Mouse (Mus musculus) v-Abl transformed pro-B cells (cell line): Measurements from ENCODE around the gene Sik3.

Source experiments
- in situ Hi-C, 2 experiments: fragments of 400-800 bp; cut with MboI; formaldehyde crosslinking; loops; one replicate each; pipeline ENCODE4 v1.15.1; 2025; ENCODE audit not compliant: unreplicated experiment in 2 of 2

Sik3 gene

DNA sequence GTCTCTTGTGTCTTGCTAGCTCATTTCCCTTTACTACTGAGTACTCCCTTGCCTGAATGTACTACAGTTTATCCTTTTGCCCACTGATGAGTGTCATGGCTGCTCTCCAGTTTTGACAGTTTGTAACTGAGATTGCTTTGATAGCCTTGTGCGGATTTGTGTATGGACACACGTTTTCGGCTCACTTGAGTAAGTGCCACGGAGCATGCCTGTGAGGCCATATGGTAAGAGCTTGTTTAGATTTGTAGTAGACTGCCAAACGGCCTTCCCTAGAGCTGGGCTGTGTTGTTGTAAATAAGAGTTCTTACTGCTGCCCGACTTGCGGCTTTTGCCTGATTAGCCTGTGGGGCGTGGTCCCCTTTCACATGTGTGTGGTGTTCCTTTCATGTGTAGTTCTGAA is 168.7 kb downstream of the Sik3 start:
- in situ Hi-C loops: no loop called here

DNA sequence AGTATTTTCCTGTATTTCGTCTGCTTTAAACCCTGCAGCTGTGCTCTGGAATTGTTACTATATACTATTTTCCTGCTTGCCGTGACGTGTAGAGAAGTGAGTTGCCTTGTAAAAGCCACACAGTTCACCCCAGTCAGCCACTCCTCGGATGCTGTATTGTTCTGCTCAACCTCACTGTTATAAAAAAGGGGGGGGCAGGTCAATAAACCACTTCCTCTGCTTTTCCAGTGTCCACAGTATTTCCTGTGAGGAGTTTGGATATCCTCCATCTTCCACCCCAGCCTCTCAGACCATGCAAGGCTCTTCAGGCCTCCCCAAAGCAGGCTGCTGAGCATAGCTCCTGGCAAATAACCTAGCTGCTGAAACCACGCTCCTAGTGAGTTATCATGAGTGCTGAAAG is 171.9 kb downstream of the Sik3 start:
- in situ Hi-C loops: no loop called here

DNA sequence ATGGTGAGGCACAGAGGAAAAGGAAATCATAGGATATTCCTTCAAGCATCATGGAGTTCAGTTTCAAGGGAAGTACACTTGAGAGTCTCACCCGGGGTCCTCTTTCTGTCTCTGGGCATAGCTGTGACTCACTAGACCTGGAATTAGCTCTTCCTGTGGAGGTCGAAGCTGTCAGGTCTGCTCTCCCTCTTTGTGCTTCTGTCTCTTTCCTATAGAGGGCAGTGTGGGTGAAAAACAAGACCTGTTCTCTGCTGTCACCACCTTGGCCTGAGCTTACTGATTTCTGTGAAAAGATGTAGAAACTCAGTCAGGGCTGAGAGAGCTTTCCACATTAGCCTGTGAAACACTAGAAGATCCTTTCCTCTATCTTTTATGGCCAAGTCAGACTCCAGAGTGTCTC is 172.6 kb downstream of the Sik3 start:
- in situ Hi-C loops: no loop called here

DNA sequence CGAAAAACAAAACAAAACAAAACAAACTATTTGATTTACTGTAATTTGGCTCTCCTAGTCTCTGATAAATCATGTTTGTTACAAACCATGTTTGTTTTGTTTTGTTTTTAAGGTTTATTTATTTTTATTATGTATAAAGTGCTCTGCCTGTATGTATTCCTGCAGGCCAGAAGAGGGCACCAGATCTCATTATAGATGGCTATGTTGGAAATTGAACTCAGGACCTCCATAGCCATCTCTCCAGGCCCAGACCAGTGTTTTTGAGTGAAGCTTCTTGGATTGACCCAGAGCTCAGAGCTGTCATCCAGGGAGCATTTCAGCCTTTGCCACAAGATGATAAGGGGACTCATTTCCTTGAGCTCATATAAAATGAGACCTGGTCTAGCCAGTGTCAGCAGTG is 173.8 kb downstream of the Sik3 start:
- in situ Hi-C loops: no loop called here

DNA sequence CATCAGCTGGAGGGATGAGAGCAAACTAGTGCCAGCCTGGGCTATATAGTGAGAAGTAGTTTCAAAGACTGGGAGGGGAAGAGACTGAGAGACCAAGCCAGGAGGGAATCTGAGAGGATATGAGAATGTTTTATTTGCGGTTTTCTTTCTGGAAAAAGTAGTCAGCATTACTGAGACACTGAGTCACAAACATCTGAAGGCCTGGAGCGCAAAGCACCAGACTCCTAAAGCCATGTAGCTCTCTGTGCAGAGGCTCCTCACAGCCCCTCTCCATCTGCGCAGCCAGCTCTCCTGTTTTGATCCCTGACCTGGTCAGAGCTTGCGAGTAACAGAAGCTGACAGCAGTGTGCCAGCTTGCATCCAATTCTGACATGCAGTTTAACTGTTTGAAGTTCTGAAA is 175.8 kb downstream of the Sik3 start:
- in situ Hi-C loops: no loop called here

DNA sequence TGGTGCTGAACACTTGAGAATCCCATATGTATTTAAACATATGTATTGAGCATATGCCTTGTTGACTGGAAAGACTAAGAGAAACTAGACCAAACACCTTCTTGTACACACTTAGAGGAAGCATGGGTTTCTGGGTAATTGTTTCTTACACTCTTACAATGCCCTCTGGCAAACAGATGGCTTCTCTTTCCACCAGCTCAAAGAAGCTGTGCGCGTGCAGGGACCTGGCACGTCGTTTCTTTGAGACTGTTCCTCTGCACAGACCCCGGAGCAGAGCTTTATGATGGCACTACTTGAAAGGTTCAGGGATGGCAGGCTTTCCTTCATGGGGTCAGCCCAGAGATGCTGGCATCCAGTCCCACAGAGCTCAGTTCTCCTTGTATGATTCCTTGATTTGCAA is 176.3 kb downstream of the Sik3 start:
- in situ Hi-C loops: no loop called here

DNA sequence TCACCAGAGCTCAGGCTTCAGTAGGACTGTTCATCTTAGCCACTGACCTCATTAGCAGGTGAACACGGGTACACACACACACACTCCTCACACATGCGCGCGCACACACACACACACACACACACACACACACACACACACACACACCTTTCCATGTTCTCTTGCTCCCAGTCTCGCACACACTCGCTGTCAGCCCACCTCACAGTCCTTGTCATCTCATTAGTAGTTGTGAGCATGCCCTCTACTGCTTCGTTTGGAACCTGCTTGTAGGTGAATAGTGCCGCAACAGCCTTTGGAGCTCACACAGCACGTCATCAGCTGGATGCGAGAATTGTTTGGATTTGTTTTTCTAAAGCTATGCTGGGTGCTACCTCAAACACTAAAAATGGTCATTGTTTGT is 176.8 kb downstream of the Sik3 start:
- in situ Hi-C loops: no loop called here

DNA sequence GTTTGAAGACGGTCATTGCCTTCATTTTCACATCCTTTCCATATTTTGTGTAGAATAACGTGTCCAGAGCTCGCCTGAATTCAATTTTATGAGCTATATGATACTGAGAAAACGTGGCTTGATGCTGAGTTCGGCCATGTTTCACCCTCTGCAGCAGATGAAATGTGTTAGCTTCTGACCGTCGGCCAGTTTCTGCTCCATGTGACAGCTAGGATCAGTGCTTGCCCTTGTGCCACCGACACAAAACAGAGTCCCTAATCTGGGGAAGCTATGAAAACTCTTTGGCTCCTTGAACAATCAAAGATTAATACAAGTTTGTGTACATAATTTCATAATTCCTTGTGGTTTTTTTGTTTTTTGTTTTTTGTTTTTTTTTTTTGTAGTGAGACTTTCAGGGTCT is 178.6 kb downstream of the Sik3 start:
- in situ Hi-C loops: loop anchor here (5.0 kb wide), 2 partner anchors 184 to 279 kb away; no protein-coding TSS in a partner anchor

DNA sequence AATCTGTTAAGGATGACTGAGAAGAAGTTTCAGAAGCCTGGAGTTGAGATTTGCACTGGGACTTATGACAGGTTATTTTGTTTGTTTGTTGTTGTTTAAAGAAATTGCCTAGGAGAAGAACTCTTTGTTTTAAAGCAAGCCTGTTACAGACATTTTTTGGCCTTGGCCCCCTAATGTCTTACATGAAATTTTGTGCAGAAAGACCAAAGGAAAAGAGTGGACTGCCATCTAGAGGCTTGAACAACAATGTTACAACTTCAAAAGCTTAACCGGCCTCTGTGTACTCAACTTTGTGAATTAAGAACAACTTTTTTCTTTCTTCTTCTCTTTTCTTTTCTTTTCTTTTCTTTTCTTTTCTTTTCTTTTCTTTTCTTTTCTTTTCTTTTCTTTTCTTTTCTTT is 179.0 kb downstream of the Sik3 start:
- in situ Hi-C loops: loop anchor here (5.0 kb wide), 2 partner anchors 184 to 279 kb away; no protein-coding TSS in a partner anchor

DNA sequence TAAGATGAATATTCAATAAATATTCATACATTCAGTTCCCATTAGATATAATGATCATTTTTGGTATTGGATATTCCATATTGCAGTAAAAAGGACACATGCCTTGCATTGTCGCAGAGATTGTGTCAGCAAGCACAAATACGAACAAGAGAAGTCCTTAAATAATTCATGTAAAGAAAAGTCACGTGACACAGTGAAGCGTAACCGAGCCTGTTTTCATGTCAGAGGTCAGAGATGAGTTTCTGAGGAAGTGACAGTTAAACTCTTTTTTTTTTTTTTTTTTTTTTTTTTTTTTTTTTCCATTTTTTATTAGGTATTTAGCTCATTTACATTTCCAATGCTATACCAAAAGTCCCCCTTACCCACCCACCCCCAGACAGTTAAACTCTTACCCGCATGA is 180.0 kb downstream of the Sik3 start:
- in situ Hi-C loops: loop anchor here (5.0 kb wide), 2 partner anchors 185 to 280 kb away; no protein-coding TSS in a partner anchor

DNA sequence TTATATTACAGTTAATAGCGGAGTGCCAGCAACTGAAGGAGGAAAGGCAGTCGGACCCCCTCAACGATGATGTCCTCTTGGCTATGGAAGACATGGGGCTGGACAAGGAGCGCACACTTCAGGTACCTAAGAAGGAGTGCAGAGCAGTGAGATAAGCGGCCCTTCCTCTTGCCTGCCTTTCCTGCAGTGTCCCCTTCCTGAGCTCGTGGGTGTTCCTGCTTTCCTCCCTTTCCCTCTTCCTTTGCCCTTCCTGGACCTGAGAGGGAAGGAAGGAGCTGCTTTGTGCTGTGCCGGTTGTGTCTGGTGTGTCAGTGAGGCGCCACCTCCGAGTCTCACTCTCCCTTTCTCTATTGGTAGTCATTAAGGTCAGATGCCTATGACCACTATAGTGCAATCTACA is 182.2 kb downstream of the Sik3 start:
- in situ Hi-C loops: loop anchor here (5.0 kb wide), 2 partner anchors 188 to 283 kb away; no protein-coding TSS in a partner anchor

DNA sequence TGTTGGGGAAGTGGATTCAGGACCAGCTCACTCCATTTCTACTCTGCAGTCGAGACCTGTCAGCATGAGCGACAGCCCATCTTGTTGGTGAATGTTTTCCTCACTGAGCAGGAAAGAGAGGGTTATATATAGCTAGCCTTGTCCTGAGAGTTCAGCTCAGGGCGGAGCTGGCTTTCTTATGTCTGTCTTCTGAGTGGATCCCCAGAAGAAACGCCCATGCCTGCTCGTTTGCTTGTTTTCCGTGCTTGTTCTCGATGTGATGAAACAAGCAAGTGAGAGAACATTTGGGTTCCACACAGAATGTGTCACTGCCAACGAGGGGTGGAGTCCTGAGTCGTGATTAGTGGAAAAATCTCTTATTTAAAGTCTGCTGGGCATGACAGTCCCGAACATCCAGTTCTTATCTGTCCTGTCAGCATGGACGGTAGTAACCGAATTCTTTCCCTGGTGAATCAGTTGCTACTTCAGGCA is 184.1 kb downstream of the Sik3 start:
- in situ Hi-C loops: no loop called here

DNA sequence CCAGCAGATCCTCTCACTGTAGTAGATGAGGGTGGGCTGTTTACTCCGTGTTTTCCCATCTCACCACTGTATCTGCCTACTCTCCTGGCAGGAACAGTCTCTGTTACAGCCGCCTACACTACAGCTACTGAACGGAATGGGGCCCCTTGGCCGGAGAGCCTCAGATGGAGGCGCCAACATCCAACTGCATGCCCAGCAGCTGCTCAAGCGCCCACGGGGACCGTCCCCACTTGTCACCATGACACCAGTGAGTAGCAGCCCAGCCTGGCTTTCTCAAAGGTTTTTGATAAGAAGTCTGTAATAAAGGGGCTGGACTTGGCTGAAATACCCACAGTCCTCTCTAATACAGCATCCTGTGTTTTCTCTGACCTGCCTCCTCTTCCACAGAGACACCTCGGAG is 185.8 kb downstream of the Sik3 start:
- in situ Hi-C loops: no loop called here

DNA sequence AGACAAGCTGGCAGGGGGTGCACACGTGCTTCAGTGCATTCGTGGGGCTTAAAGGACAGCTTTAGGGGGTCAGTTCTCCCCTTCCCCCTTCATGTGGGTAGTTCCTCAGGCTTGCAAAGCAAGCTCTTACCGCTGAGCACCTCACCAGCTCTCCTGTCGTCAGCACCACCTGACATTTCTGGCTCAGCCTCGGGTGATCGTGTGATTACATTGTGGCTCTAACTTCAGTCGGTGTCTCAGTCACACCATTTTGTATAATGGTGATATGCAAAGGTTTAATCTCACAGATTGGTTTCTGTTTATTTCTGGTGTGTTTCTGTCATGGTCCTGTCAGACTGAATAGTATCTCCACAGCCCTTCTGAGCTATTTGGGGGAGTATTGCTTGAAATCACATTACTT is 186.3 kb downstream of the Sik3 start:
- in situ Hi-C loops: no loop called here

DNA sequence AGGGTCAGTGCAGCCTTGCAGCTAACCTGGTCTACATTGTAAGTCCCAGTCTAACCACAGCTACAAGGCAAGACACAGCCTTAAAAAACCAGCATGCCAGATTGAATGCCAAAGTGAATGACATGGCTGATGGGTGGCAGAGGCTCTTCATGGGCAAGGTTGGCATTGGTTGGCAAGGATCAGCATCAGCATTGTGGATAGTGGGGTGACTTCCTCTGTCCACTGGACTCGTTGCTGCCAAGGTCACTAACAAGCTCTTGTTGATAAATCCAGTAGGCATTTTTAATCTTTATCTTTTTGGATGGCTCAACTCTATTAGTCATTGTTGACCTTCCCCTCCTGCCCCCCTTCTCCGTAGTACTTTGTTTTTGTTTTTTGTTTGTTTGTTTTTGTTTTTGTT is 187.0 kb downstream of the Sik3 start:
- in situ Hi-C loops: loop anchor here in 1 of 2 experiments (25.0 kb wide), 1 partner anchor 762 kb away; the partner anchor contains the start of gene Dscaml1

DNA sequence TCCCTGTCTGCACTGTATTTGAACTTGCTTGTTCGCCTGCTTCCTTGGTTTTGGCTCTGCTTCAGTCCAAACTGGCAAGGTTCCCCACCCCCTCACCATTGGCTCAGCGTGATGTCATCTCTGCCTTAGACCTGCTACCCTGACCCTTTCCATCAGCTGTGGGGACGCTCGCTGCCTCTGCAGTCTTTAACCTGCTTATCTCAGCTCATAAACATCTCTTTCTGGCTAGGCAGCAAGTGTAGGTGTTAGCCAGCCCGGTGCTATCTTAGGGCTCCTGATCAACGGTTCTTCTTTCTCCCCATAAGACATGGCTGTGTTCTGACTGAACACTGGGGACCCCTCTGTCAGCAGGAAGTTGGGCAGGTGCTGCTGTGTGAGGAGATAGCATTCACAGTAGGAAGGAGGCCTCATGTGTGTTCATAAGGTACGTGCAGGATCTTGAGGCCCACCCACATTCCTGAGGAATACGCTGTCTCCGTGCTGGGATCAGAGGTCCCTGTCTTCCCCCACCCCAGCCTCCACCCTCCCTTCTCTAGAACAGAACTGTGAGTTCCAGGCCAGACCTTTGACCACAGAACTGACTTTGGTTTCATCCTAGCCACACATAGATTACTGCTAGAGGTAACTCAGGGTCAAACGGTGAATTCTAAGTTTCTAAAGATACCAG is 194.3 kb downstream of the Sik3 start:
- in situ Hi-C loops: loop anchor here in 1 of 2 experiments (25.0 kb wide), 1 partner anchor 770 kb away; the partner anchor contains the start of gene Dscaml1

DNA sequence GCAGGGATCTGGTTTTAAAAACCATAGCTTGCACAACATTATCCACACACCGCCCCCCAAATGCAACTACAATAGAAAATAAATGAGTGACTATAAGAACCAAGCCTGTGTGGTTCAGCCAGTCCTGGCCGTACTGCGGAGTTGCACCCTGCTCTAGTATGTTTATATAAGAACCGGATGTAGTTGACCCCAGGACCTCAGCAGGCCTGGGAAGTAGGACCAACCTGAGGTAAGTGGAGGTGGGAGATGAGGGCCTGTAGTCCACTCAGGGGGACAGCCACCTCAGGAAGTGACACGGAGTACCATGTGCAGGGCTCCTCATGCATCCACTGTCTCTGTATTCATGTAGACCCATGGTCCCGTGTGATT is 194.9 kb downstream of the Sik3 start:
- in situ Hi-C loops: loop anchor here in 1 of 2 experiments (25.0 kb wide), 1 partner anchor 770 kb away; the partner anchor contains the start of gene Dscaml1

DNA sequence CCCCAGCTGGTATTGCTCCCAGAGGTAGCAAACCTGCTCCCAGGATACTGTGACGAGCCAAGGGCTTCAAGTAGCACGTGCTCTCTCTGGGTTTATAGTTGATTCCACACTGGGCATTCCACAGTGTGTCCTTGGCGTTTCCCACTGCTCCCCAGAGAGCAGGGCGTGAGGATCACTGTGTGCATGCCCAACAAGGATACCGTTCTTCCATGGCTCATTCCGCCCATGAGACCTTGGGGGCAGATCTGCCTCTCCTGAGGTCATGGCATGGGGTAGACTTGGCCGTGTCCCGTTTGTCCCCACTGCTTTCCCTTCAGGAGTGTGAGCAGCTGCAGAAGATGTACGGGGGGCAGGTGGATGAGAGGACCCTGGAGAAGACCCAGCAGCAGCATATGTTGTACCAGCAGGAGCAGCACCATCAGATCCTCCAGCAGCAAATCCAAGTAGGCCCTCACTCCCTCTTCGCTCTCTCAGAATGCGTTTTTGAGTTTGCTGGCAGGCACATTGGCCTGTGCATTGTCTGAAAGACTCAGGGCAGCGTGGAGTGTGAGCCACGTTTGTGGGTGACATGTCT is 195.9 kb downstream of the Sik3 start:
- in situ Hi-C loops: loop anchor here in 1 of 2 experiments (25.0 kb wide), 1 partner anchor 771 kb away; the partner anchor contains the start of gene Dscaml1

DNA sequence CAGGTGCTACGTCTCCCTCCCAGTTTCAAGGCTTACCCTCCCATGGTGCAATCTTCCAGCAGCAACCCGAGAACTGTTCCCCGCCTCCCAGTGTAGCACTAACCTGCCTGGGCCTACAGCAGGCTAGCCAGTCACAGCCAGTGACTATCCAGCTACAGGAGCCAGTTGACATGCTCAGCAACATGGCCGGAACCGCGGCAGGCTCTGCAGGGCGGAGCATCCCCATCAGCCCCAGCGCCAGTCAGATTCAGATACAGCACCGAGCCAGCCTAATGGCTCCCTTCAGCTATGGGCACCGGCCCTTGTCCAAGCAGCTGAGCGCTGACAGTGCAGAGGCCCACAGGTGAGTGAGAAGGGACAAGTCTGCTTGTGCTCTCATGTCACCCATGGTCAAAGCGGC is 197.9 kb downstream of the Sik3 start:
- in situ Hi-C loops: loop anchor here in 1 of 2 experiments (25.0 kb wide), 1 partner anchor 773 kb away; the partner anchor contains the start of gene Dscaml1

DNA sequence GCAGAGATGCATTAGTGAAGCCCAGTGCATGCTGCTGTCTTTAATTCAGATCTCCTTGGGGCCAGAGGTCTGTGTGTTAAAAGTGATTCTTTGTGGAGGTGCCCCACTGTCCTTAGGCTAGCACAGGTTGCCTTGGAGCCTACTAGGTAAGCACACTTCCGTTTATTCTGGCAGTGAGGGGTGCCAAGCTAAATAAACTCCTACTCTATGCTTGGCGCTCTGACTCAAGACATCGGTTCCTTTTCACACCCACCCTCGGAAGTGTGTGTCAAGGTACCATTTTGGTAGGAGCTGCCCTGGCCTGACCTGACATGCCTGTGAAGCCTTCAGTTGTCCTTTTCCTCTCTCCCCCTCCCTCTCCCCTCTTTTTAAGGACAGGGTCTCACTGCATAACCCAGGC is 201.7 kb downstream of the Sik3 start:
- in situ Hi-C loops: loop anchor here in 1 of 2 experiments (25.0 kb wide), 1 partner anchor 777 kb away; the partner anchor contains the start of gene Dscaml1

DNA sequence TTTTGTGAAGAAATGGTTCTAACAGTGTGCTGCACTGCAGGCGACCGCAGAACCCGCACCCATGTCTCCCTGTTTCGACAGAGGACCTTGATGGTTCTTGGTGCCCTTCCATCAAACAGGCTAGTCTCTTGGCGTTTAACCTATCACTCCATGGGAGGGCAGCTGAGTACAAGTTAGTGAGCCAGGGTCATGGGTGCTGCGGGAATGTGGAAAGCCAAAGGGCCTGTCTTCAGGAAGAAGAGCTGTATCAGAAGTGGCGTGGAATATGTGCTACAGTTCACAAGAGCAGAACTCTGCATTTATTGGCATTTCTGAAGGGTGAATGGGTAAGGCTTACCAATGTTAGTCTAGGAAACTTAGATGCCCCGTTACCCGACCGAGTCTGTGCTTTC is 202.3 kb downstream of the Sik3 start:
- in situ Hi-C loops: loop anchor here in 1 of 2 experiments (25.0 kb wide), 1 partner anchor 778 kb away; the partner anchor contains the start of gene Dscaml1
